Mouse (Mus musculus) kidney, adult 2 months (tissue): ENCODE measurements at regions not wholly inside any gene's neighbourhood (a gene's known extent, or its start where the extent isn't known, plus 50 kb on each side); places are given as distances from the start of the nearest gene placed in this dataset.

ENCODE experiments used
- CTCF ChIP-seq: fragments of 200-500 bp; conservative IDR thresholded peaks from 2 replicates; pipeline ENCODE4 v1.5.1; 2011; ENCODE audit warnings: low read depth, mild to moderate bottlenecking, control low read depth, low read length, moderate library complexity, mixed read lengths; ENCODE audit not compliant: insufficient read depth, insufficient read length
- POLR2A ChIP-seq: fragments of 200-500 bp; IDR thresholded peaks from one replicate; pipeline ENCODE4 v1.6.1; 2011; ENCODE audit warnings: low read depth, low read length, control low read depth

DNA sequence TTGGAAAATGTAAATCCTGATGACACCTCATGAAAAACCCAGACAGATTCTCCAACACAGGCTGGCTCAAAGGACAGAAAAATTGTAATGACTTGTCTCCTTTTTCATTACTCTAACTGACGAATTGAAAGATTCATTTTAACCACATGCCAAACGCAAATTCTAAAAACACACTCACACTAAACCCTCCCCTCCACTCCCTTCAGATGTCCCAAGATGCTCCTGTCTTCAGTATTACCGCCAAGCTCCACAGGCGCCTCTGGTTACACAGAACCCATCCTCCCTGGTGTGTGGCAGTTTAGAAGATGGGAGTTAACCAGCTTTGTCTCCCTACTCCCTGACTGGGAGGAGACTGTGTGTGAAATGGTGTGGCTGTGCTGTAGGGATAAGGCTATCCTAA lies 151.8 kb upstream of the Zdhhc25 start:
- TF ChIP-seq CTCF (no peak), POLR2A (no peak)
